Mouse (Mus musculus) right cerebral cortex, postnatal 10 days (tissue): ENCODE measurements around the gene Dlgap5.

Source experiments
- DNase-seq, 2 experiments: peaks; one replicate each; pipeline ENCODE4 v3.0.0; 2021; ENCODE audit warnings: low spot score in 2 of 2

Gene Dlgap5

DNA sequence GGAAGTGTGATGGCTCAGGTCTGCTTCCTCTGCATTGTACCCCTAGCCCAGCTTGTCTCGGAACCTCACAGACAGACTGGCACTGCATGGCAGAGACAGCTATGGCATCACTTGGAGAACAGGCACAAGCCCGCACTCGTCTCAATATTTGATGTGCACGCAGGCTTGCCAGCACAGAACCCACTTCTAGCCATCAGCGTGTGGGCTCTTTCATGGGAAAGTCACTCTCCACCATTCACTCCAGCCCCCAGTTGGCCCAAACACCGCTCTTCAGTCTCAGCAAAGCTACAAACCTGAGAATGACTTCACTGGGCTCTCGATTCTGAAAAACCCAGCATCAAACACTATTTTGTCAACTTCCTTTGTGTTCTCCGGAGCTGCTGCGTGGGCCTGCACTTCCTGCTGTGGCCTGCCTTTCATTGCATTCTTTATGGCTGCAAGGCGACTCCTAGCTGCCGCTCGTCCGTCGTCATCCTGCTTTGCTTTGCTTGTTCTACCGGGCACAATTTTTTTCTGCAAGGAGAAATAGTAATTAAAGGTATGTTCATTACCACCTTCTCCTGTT, 22.7 kb downstream of the Dlgap5 start:
- DNase-seq, result no peak

DNA sequence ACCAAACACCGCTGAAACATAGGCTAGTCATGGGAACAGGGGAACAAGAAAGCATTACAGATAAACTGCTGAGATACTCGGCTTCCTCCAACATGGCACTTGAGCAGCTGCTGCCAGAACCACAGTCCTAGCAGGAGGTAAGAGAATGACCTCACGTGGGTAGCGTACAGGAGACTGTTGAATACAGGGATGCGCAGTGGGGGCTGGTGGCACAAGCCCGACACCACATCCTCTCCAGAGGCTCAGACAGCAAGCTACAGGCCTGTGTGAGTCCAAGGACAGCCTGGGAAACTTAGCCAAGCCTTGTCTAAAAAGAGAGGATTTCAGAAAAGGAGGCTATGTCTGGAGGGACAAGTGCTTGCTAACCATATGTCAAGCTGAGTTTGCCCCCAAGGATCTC, 23.2 kb downstream of the Dlgap5 start:
- DNase-seq, result no peak

DNA sequence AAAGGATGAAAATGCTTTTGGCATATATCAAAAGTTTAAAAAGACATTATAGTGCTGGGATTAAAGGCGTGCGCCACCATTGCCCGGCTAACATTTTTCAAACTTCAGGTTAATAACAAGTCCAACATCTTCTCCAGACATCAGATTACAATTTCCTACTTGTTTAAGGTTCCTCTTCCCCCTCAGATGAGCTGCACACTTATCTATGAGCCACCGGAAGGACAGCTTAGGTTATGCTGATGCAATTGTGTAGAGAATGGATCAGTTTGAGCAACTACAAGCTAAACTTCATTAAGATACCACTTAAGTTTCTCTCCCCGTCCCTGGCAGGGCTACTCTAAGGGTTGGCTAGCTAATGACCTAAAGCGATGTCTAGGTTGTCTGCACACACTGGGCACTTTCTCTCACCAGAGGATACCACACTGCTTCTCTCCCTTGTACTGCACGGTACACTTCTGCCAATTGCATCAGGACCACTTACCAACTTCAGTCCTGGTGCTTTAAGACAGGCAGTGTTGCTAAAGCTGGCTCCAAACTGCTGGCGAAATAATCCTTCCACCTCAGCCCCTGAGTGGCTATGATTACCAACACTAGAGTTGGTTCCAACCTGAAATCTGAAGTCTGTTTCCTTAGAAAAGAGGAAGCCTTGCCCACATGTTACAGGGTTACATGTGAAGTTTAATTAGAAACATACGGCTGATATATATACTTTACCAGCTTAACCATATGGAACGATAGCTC, 24.7 kb downstream of the Dlgap5 start:
- DNase-seq, result no peak

GRCm38 (mm10) chr14:47386125-47386524, 32.1 kb downstream of the Dlgap5 start:
- no peak for DNase-seq

DNA sequence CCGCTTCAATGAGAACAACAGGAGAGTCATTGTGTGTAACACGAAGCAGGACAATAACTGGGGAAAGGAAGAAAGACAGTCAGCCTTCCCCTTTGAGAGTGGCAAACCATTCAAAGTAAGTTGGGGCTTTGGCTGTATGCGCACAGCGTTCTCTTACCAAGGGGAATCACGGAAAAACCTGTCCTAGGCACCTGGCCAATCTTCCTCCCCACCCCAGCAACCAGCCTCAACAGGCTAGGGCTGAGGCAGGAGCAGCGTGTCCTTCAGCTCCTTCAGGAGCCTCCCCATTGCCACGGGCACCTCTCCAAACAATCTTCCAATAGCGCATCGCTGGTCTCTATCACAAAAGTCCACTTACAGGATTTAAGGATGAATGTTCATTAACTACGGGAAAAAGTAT, 33.6 kb downstream of the Dlgap5 start:
- DNase-seq, result no peak

DNA sequence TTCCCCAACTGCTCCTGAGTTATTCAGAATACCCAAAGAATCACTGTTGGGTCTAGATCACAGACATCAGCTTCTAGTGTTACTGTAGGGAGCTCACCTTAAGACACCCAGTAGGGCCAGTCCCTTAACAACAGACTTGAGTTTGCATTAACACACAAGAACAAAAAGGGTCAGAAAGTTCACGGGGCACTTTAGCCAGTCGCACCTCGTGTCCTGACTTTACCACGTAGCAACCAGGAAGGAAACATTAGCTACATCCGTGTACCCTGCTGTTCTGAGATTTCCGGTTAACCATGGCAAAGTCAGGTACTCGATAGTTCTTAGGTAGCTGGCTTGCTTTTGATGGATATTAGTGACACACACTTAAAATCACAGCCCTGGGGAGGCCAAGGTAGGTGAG, 34.3 kb downstream of the Dlgap5 start:
- DNase-seq, result no peak

GRCm38 (mm10) chr14:47378336-47378735, 39.9 kb downstream of the Dlgap5 start:
- DNase-seq, result no peak

DNA sequence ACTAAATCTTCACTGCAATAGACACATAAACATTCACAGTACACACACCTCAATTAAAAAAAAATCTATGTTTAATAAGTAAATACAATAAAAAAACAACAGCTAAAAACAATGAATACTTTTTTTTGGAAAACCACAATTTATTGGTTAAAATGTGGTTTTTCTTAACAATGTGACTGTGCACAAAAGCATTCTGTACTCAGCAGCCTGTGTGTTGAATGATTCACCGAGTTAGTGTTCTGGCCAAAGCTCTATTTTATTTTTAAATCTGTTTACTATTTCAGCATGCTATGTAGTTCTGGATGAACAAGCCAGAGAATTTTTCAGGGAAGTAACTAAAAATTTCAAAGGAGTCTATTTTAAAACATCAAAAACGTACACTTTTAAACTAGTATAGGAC, 41.7 kb downstream of the Dlgap5 start:
- DNase-seq, result no peak

GRCm38 (mm10) chr14:47373728-47374678, 44.2 kb downstream of the Dlgap5 start:
- peak in 1 of 2 experiments; percentile 43 for DNase-seq

DNA sequence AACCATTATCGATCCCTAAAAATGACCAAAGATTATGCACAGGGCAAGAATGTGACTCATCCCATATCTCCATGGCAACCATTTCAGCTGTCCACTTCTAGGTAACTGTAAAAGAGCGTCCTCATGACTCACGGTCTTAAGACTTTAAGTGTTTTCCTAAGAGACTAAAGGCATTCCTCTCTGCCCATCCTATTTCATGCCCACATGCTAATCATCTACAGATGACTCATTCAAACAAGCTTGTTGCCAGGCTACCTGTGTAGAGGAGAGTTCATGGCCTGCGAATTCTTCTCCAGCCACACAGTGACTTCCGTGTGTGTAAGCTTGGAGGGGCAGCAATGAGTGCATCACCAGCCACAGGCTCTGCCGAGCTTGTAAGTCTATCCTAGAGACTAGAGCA, 46.5 kb downstream of the Dlgap5 start:
- DNase-seq, result no peak

- no peak for DNase-seq
These were observed 47.4 kb downstream of the Dlgap5 start for GRCm38 (mm10) chr14:47370790-47371189.

GRCm38 (mm10) chr14:47369741-47370140, 48.5 kb downstream of the Dlgap5 start:
- DNase-seq, result no peak

DNA sequence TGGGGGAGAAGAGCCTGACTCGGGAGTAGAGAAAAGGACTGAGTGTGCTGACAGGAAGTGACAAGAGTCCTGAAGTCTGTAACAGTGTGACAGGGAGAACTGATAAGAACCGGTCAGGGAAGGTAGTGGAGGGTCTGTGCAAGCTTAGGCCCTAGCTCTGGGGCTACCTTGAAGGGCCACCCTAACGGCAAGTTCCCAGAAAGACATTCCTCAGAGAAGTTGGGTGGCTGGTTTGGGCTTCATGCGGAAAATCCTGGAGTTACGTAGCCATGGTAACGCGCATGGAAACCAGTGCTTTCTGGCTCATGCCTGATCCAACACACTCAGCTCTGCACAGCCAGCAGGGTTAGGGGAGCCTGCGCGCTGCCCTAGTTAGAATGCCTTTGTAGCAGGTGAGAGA, 50.7 kb downstream of the Dlgap5 start, which contains the start of gene Lgals3:
Gene Lgals3 (plus strand): TSS at position 291 of the 400 bp plus-strand sequence.
- DNase-seq, result peak; percentile 80 to 88

DNA sequence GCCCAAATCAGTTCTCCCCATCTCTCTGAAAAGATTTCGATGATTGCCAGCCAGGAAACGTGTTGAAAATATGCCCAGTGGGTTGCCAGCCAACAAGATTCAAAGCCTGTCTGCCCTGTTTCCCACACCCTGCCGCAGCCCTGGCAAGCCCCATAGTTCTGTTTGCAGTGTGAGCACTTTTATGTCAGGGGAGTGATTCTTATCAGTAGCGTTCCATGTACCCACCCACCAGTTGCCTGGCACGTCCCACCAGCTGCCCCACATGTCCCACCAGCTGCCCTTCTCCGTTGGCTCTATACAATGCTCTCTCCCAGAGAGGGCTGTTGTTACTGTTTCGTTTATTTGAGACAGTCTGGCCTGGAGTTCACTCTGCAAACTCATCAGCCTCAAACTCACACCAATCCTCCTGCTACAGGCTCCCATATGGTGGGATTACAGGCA, 51.3 kb downstream of the Dlgap5 start:
- peak; percentile 78 to 81 for DNase-seq

DNA sequence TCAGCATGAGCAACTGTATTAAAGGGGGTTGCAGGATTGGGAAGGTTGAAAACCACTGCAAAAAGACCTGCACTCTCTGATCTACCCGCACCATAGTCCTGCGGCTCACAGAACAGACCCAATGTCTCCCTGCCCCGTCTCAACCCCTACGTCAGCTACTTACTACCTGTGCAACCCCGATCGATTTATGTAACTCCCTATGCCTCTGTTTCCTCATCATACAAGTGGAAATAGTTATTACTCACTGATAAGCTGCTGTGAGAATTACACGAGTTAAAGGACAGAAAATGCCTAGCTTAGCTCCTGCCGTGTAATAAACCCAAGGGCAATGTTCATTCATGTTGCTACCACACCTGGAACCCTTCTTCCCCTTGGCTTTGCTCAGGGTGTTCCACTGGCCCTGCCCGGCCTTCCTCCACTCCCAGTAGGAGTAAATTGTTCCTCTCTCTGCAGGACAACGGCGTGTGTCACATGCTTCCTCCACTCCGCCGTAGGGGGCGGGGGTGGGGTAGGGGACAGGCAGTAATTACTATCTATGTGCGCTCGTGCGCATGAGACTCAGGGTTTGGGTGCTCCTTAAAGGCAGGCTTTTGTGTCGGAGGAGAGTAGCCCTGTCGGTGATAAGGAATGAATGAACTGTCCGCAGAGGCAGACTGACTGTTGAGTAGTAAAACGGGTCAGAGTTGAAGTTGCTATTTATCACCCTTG, 53.3 kb downstream of the Dlgap5 start:
- DNase-seq, result peak; percentile 40 to 44

DNA sequence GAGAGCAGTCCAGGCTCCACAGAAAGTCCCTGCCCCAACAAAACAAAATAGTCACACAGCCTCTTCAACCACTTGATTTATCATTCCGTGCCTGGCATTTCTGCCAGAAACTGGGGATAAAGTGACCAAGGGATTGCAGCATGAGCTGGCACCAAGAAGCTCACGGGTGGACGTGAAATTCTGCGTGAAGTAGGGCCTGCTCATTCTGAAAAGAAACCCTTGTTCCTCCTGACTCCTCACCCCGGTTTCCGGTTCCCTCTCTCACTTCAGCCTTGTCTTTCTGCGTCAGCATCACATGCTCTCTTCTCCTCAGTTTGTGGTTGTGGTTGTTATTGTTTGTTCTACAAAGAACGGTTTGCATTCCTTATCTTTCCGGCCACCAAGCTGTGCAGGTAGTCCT, 56.3 kb downstream of the Dlgap5 start:
- DNase-seq, result no peak

GRCm38 (mm10) chr14:47361418-47361817, 56.8 kb downstream of the Dlgap5 start:
- DNase-seq, result no peak

- no peak for DNase-seq
These were observed 58.6 kb downstream of the Dlgap5 start for GRCm38 (mm10) chr14:47359610-47360009.

- no peak for DNase-seq
These were observed 61.6 kb downstream of the Dlgap5 start for GRCm38 (mm10) chr14:47356622-47357021.

DNA sequence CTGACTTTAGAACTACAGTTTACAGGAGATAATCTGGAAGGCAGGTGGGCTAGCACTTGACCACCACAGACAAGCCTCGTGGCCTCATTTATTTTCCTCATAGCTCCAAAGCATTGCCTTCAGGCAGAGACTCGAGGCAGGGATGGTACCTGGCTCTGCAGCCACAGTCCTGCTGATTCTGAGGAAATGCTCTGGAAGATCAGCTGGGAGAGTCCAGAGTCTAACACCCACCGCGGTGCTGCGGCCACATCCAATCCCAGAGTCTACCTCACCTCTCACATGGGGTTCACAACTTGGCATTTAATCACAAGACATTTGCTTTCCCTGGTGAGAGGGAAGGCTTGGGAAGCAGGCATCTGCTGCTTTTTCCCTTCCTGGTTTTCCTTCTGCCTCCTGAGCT, 63.3 kb downstream of the Dlgap5 start:
- no peak for DNase-seq

GRCm38 (mm10) chr14:47354111-47354577, 64.1 kb downstream of the Dlgap5 start:
- no peak for DNase-seq

DNA sequence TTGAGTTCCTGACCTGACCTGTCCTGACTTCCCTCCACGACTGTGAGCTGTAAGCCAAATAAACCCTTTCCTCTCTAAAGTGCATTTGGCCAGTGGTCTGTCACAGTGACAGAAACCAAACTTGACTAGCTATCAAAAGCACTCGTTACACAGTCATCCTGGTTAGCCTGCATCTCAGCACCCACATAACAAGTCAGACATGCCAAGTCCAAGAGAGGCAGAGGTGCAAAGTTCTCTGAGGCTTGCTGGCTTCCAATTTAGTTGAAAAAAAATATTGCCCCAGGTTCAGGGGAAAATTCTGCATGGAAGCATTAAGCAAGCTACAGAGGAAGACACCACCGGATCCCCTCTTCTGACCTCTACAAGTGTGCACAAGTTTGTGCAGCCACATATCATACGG, 65.0 kb downstream of the Dlgap5 start:
- DNase-seq, result no peak
